Mouse (Mus musculus) kidney, adult 2 months (tissue): Measurements from ENCODE around the gene Abi1. TPM values are rescaled to one million over a fixed set of nuclear protein-coding genes. Genes with fewer than 3 reads are reported as not detected.
A peak's percentile ranks its signal among the peaks of the same experiment; 100 is the strongest.

Experiments used
- DNase-seq: peaks from one replicate; pipeline ENCODE4 v3.0.0; 2021
- H3K27ac ChIP-seq: fragments of 200-500 bp; 2 replicates; pipeline ENCODE4 v1.5.1; 2012; ENCODE audit warnings: low read depth, low read length, control low read depth, inconsistent platforms; ENCODE audit not compliant: insufficient read depth
- H3K27me3 ChIP-seq: fragments of 200-500 bp; replicated peaks from 2 replicates; pipeline ENCODE4 v1.6.1; 2012; ENCODE audit warnings: mild to moderate bottlenecking, moderate library complexity, low read length, inconsistent platforms; ENCODE audit not compliant: control insufficient read depth, insufficient read depth
- H3K36me3 ChIP-seq: fragments of 200-500 bp; 2 replicates; pipeline ENCODE4 v1.6.1; 2012; ENCODE audit warnings: mild to moderate bottlenecking, moderate library complexity, low read length, inconsistent platforms; ENCODE audit not compliant: control insufficient read depth, insufficient read depth
- H3K4me1 ChIP-seq: fragments of 200-500 bp; 2 replicates; pipeline ENCODE4 v1.6.1; 2011; ENCODE audit warnings: low read length; ENCODE audit not compliant: control insufficient read depth, insufficient read depth
- H3K4me3 ChIP-seq: fragments of 200-500 bp; 2 replicates; pipeline ENCODE4 v1.5.1; 2011; ENCODE audit warnings: mild to moderate bottlenecking, low read depth, low read length, control low read depth; ENCODE audit not compliant: insufficient read depth
- CTCF ChIP-seq: fragments of 200-500 bp; conservative IDR thresholded peaks from 2 replicates; pipeline ENCODE4 v1.5.1; 2011; ENCODE audit warnings: low read depth, mild to moderate bottlenecking, control low read depth, low read length, moderate library complexity, mixed read lengths; ENCODE audit not compliant: insufficient read depth, insufficient read length
- POLR2A ChIP-seq: fragments of 200-500 bp; IDR thresholded peaks from one replicate; pipeline ENCODE4 v1.6.1; 2011; ENCODE audit warnings: low read depth, low read length, control low read depth
- WGBS: fragments of 180-500 bp; shearing (Covaris S2); methylation state at CpG from one replicate; pipeline ENCODE4 v1.1.7; 2018; 5-methylcytosine and 5-hydroxymethylcytosine counted together
- polyA plus RNA-seq: library from polyadenylated mRNA; depleted of rRNA; stranded (reverse); fragments of >200 nt; gene quantifications from 2 replicates; pipeline ENCODE4 v1.2.3, GENCODE M21; 2012

Abi1 gene
- polyA plus RNA-seq, 1 experiment, result 72.9 TPM

DNA sequence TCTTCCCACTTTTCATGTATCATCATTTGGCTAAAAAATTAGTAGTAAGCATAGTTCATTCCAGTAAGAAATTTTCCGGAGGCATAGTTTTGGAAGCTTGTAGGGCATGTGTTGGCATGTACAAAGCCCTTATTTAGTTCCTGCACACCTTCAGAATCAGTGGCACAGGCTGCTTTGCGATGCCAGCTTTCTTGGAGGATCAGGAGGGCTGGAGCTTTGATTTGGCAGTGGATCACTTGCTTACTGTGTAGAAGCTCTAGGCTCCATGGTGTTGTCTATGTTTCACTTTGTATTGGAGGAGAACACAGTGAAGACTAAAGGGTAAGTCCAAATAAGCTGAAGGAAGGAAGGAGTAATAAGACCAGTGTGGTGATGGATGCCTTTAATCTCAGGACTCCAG lies 30.4 kb upstream of the Abi1 start:
- Histone ChIP-seq H3K4me1 (0 out of 2 replicates have a peak, but pooled peaks cover 2% of the 10 kb centered on the region), H3K27ac (no peak overlapping the region), H3K4me3 (no peak overlapping the region), H3K36me3 (peaks cover 1% of the 10 kb centered on the region; the same call in 1 of the 2 replicates), H3K27me3 (no peaks in the 10 kb centered on the region; the same call in 1 of the 2 replicates)
- no peak for TF ChIP-seq POLR2A
- no peak for TF ChIP-seq CTCF
- 89% methylated on average over 2 of the region's 2 CpGs for WGBS
- DNase-seq, result no peak

DNA sequence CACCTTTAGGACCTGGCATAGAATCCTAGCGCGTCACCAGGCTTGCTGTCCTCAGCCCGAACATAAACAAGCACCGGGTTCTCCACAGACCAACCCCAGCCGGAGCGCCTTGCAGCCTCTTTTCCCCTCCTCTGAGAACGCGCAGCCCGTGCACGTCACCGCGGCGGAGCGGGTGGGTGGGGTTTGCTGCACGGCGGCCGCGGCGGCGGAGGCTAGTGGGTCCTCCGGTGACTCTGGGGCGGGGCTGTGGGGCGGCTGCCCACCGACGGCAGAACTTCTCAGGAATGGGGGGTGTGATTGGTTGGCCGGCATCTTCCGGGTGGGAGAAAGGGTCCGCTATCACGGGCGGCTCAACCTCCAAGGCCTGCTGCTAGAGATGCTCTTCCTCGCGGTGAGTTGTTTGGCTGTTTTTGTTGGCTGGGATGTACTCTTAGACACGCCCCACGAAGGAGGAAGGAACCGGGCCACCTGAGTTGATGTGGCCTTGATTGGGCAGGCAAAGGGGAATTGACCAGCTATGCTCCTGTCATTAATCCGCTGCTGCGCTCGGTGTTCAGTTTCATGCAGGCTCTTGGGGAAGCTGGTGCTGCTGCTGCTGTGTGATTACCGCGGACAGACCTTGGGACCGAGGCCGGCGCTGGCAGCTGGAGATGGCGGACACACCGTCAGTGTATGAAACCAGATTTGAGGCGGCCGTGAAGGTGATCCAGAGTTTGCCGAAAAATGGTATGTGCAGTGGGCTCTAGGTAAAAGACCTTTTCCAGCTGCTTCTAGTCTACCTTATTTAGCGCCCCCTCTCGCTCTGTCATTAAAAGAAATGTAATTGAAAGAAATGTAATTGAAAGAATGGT lies 29.1 kb upstream of the Abi1 start:
- peak; percentile 96 for DNase-seq
- no peaks in the 10 kb centered on the region; the same call in 1 of the 2 replicates for H3K27me3 ChIP-seq
- peak overlapping the region; percentile 98 for H3K27ac ChIP-seq
- H3K4me1 ChIP-seq, result 0 out of 2 replicates have a peak, but pooled peaks cover 2% of the 10 kb centered on the region
- under 1% methylated on average over 50 of the region's 50 CpGs for WGBS
- TF ChIP-seq POLR2A (peak; percentile 92), CTCF (no peak)
- peak overlapping the region; percentile 91 for H3K4me3 ChIP-seq
- H3K36me3 ChIP-seq, result no peaks in the 10 kb centered on the region; the same call in 1 of the 2 replicates

DNA sequence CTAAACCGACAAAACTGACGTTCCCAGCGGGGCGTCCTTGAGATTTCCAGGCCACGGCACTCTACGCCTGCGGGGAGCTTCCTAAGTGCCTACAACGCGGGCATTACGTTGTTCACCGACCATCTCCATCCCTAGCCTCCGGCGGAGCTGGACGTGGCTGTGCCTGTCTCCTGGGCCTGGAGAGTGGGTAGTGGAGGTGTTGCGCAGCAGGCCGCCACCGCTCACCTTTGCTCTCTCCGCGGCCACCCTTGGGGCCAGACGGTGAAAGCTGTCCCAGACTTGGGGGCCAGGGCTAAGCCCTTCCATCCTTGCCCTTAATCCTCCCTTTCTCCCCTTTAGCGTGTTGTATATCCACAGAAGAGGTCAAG lies 28.3 kb upstream of the Abi1 start:
- H3K27me3 ChIP-seq, result no peaks in the 10 kb centered on the region
- peak overlapping the region; percentile 91 for H3K4me3 ChIP-seq
- no peak for TF ChIP-seq POLR2A
- no peak for TF ChIP-seq CTCF
- H3K4me1 ChIP-seq, result no peaks in the 10 kb centered on the region
- DNase-seq, result no peak
- under 1% methylated on average over 21 of the region's 21 CpGs for WGBS
- H3K36me3 ChIP-seq, result no peaks in the 10 kb centered on the region; the same call in 1 of the 2 replicates
- peak overlapping the region; percentile 98 for H3K27ac ChIP-seq

DNA sequence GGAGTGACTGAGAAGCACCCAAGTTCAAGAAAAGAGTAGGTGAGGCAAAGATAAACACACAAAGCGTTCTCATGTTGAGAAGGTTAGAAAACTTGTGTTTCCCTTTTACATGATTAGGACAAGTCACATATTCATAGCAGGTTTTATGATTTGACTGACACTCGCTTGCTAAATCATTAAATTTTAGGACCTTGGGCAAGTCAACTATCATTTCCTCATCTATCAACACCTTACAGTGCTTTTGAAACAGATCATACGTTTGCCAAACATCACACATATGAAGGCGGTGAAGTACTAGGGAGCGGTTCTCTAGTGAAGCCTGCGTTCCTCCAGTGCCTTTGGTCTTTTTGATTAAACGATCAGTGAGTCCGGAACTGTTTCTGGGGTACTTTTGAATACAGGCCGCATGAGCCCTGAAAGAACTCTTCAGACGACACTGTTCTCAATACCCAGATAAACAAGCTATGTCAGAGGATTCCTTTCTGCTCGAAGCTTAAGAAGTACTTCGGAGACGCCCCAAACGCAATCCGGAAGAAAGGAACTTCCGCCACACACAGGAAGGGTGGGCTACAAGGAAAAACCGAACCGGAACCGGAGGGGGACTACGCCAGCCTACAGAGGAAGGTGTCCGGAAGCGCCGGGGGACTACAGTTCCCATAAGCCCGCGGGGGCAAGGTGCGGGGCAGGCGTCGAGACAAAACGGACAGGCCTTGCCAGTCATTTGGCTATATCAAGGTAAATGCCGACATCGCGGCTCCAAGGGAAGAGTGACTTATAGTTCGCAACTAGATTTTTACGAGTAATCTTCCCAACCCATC lies 27.7 kb upstream of the Abi1 start, which contains the start of gene Acbd5:
TSS of gene Acbd5 (plus strand) at position 616 of the 818 bp plus-strand sequence.
- Histone ChIP-seq H3K27me3 (no peaks in the 10 kb centered on the region), H3K27ac (peak within 1 kb of the TSS; percentile 99), H3K4me1 (no peaks in the 10 kb centered on the region), H3K4me3 (peak within 1 kb of the TSS; percentile 91), H3K36me3 (no peaks in the 10 kb centered on the region; the same call in 1 of the 2 replicates)
- TF ChIP-seq CTCF, result no peak
- TF ChIP-seq POLR2A, result no peak
- 2% methylated on average over 34 of the region's 34 CpGs for WGBS
- DNase-seq, result peak; percentile 98

DNA sequence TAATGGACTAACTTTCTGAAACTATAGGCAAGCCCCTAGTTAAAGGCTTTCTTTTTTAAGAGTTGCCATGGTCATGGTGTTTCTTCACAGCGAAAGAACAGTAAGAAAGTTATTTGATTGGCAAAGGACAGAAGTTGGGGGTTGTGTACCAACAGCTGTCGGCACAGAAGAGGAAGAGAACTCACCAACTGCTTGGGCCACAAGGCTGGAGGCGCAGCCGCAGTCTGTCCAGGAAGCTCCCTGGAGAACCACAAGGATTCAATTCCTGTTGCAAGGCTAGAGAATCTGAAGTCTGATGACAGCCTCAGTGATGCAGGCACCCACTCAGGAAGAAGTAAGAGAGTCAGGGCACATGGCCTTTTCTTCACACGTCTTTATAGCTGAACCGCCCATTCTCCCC lies 12.5 kb upstream of the Abi1 start:
- Histone ChIP-seq H3K4me1 (no peaks in the 10 kb centered on the region), H3K27ac (no peak overlapping the region), H3K27me3 (no peaks in the 10 kb centered on the region), H3K36me3 (no peaks in the 10 kb centered on the region), H3K4me3 (no peak overlapping the region)
- 64% methylated on average over 6 of the region's 6 CpGs for WGBS
- no peak for TF ChIP-seq POLR2A
- no peak for TF ChIP-seq CTCF
- peak; percentile 39 for DNase-seq

DNA sequence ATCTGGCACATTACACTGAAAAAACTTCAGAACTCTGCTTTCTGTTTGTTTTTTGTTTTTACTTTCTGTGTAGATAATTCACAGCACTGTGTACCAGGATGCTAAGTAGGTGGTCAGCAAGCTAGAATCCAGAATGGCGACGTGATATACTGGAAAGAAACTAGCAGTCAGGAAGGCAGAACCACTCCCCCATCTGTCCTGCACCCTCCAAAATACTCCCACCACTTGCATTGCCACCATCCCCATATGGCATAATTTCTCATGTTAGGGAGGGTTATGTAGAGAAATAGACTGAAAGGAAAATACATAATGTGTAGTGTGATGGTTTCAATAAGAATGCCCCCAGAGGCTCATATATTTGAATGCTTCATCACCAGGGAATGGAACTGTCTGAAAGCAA lies 11.8 kb upstream of the Abi1 start:
- H3K27me3 ChIP-seq, result no peaks in the 10 kb centered on the region

More for the DNA sequence above, 11.8 kb upstream of the Abi1 start:
- Histone ChIP-seq H3K36me3 (no peaks in the 10 kb centered on the region), H3K4me1 (no peaks in the 10 kb centered on the region), H3K27ac (no peak overlapping the region), H3K4me3 (no peak overlapping the region)
- WGBS, result 45% methylated on average over 2 of the region's 2 CpGs
- DNase-seq, result no peak
- TF ChIP-seq POLR2A (no peak), CTCF (no peak)
